9 mouse cellular contexts compared by ENCODE assay signal in genomic region chr6:127502530-127502929, GRCm38 (mm10). TPM values are rescaled to one million over a fixed set of nuclear protein-coding genes. Genes with fewer than 3 reads are reported as not detected.
DNase-seq lines count a peak whose midpoint lies in the region; ATAC-seq and TF ChIP-seq lines count a peak whose summit lies in the region.
"Had no signal": no experiment of that assay in that cellular context is flagged by ENCODE, and none has a peak within 500 bp of the region (broad histone marks: within the 10 kb centered on the region; RNA-seq: fewer than 3 reads in every experiment).

No protein-coding gene starts in this region.

- no peaks in the 10 kb centered on the region for H3K9me3 ChIP-seq in kidney, embryonic 15.5 days (replicated peaks)
- no peaks in the 10 kb centered on the region for H3K9me3 ChIP-seq in ES-Bruce4 (replicated peaks; ENCODE audit: control insufficient read depth, insufficient read depth, low read length, poor library complexity, severe bottlenecking)
- H3K9me3 ChIP-seq: megakaryocyte, embryonic 14.5 days had no signal

- no peaks in the 10 kb centered on the region for H3K36me3 ChIP-seq in kidney, adult 2 months (ENCODE audit: control insufficient read depth, insufficient read depth, low read length)
- no peaks in the 10 kb centered on the region for H3K36me3 ChIP-seq in kidney, embryonic 15.5 days
- H3K36me3 ChIP-seq in ES-Bruce4 (ENCODE audit: control insufficient read depth, insufficient read depth, low read length, poor library complexity, severe bottlenecking): no peaks in the 10 kb centered on the region

- TF ChIP-seq CTCF in kidney, adult 2 months (conservative IDR thresholded peaks at IDR 0.05; ENCODE audit: insufficient read depth, insufficient read length, low read depth, low read length): peak; percentile 70
- TF ChIP-seq CTCF in ES-Bruce4 (IDR thresholded peaks at IDR 0.05; ENCODE audit: low read depth, low read length): peak; percentile 20
- peak; percentile 63; the same call in 1 of the 2 replicates for TF ChIP-seq CTCF in embryonic fibroblast, embryonic 13.5 days (IDR thresholded peaks at IDR 0.05; ENCODE audit: borderline replicate concordance, insufficient read depth, low read length)

- TF ChIP-seq POLR2A in kidney, adult 2 months (IDR thresholded peaks at IDR 0.05; ENCODE audit: low read depth, low read length): no peak
- TF ChIP-seq POLR2A in ES-Bruce4 (IDR thresholded peaks at IDR 0.05; ENCODE audit: insufficient read depth, low read length): no peak
- no peak for TF ChIP-seq POLR2A in embryonic fibroblast, embryonic 13.5 days (IDR thresholded peaks at IDR 0.05; ENCODE audit: low read depth, low read length)

- H3K27me3 ChIP-seq in kidney, adult 2 months (replicated peaks; ENCODE audit: control insufficient read depth, insufficient read depth, low read length): no peaks in the 10 kb centered on the region
- no peaks in the 10 kb centered on the region for H3K27me3 ChIP-seq in kidney, embryonic 15.5 days
- H3K27me3 ChIP-seq in ES-Bruce4 (ENCODE audit: control insufficient read depth, insufficient read depth, low read length, poor library complexity, severe bottlenecking): no peaks in the 10 kb centered on the region

- no peak overlapping the region for H3K27ac ChIP-seq in kidney, adult 2 months (ENCODE audit: insufficient read depth, low read depth, low read length)
- H3K27ac ChIP-seq in kidney, embryonic 15.5 days: no peak overlapping the region
- H3K27ac ChIP-seq in ES-Bruce4 (ENCODE audit: insufficient read depth, low read length): no peak overlapping the region
- no peak overlapping the region for H3K27ac ChIP-seq in embryonic fibroblast, embryonic 13.5 days (ENCODE audit: insufficient read depth, low read length)

- no peak for TF ChIP-seq EP300 in ES-Bruce4 (IDR thresholded peaks at IDR 0.05; ENCODE audit: insufficient read depth, low read depth, low read length)

- peak; percentile 40 for DNase-seq in kidney, adult 2 months
- peak; percentile 79 for DNase-seq in adrenal gland, postnatal 14 days
- DNase-seq in kidney, postnatal 4 days: peak; percentile 73 to 79

- H3K4me2 ChIP-seq in kidney, embryonic 15.5 days: no peak overlapping the region

- no peak overlapping the region for H3K4me3 ChIP-seq in kidney, adult 2 months (ENCODE audit: insufficient read depth, low read depth, low read length)
- no peak overlapping the region for H3K4me3 ChIP-seq in kidney, embryonic 15.5 days (replicated peaks)
- no peak overlapping the region for H3K4me3 ChIP-seq in ES-Bruce4 (ENCODE audit: low read depth, low read length)
- H3K4me3 ChIP-seq in embryonic fibroblast, embryonic 13.5 days (ENCODE audit: insufficient read depth, low read length): no peak overlapping the region
- H3K4me3 ChIP-seq: megakaryocyte, embryonic 14.5 days had no signal

- no peaks in the 10 kb centered on the region for H3K4me1 ChIP-seq in kidney, adult 2 months (ENCODE audit: control insufficient read depth, insufficient read depth, low read length)
- H3K4me1 ChIP-seq in kidney, embryonic 15.5 days: no peaks in the 10 kb centered on the region
- no peaks in the 10 kb centered on the region for H3K4me1 ChIP-seq in ES-Bruce4 (ENCODE audit: control insufficient read depth, insufficient read depth, low read length)
- H3K4me1 ChIP-seq in embryonic fibroblast, embryonic 13.5 days (ENCODE audit: control insufficient read depth, insufficient read depth, low read length): no peaks in the 10 kb centered on the region

- H3K9ac ChIP-seq in kidney, embryonic 15.5 days: no peak overlapping the region
- H3K9ac ChIP-seq in ES-Bruce4 (ENCODE audit: low read depth, poor library complexity, severe bottlenecking): no peak overlapping the region

- ATAC-seq in kidney, embryonic 15.5 days (replicated peaks; ENCODE audit: low FRiP score): no peak
- peak; percentile 79 for ATAC-seq in megakaryocyte, adult 5-6 weeks (ENCODE audit: poor library complexity, severe bottlenecking)
- ATAC-seq in inflammation-experienced regulatory T-cells, adult 6 months: no peak

- 47% methylated on average over 3 of the region's 3 CpGs for WGBS in kidney, adult 2 months
- 49% methylated on average over 3 of the region's 3 CpGs for WGBS in kidney, embryonic 15.5 days

RNA-seq across cellular contexts. Expression of gene Parp11, which starts 55.9 kb away (rescaled TPM):
- 6.0 and 6.8 TPM in 2 replicates for polyA plus RNA-seq in kidney, adult 2 months (2012; rRNA removed)
- 23.9 and 28.4 TPM in 2 replicates for polyA plus RNA-seq in kidney, embryonic 15.5 days (2015; fragmentation: Nextera tagmentation; extraction: Ambion mirVana)
- polyA plus RNA-seq in ES-Bruce4 (2011; ENCODE audit: insufficient read depth, insufficient read length, low read depth, missing spikeins): 25.4 and 30.6 TPM in 2 replicates
- 20.2 and 23.1 TPM in 2 replicates for total RNA-seq in adrenal gland, postnatal 14 days (2021)
- 18.2 and 25.7 TPM in 2 replicates for polyA plus RNA-seq in embryonic fibroblast, embryonic 13.5 days (2011; ENCODE audit: insufficient read length, low read depth, missing spikeins)
- total RNA-seq in megakaryocyte, adult 5-6 weeks (2015): 11.0 and 11.7 TPM in 2 replicates
- 19.1 and 25.2 TPM in 2 replicates for total RNA-seq in megakaryocyte, adult 5-6 weeks (2017)
- polyA plus RNA-seq in inflammation-experienced regulatory T-cells, adult 6 months (2017; shearing (Covaris generic)): 10 to 100 TPM; 33.3 to 66.4 (median 57.1) TPM

RNA-seq across cellular contexts. Expression of gene Cracr2a, which starts 58.6 kb away (rescaled TPM):
- polyA plus RNA-seq in kidney, adult 2 months (2012; rRNA removed): 0.27 and 0.59 TPM in 2 replicates
- 1.8 and 1.9 TPM in 2 replicates for polyA plus RNA-seq in kidney, embryonic 15.5 days (2015; fragmentation: Nextera tagmentation; extraction: Ambion mirVana)
- polyA plus RNA-seq in ES-Bruce4 (2011; ENCODE audit: insufficient read depth, insufficient read length, low read depth, missing spikeins): 0.19 and 0.21 TPM in 2 replicates
- 1.0 and 3.6 TPM in 2 replicates for total RNA-seq in adrenal gland, postnatal 14 days (2021)
- polyA plus RNA-seq in embryonic fibroblast, embryonic 13.5 days (2011; ENCODE audit: insufficient read length, low read depth, missing spikeins): 0.72 and 1.1 TPM in 2 replicates
- total RNA-seq in megakaryocyte, adult 5-6 weeks (2015): 6.2 and 7.6 TPM in 2 replicates
- 8.0 and 12.6 TPM in 2 replicates for total RNA-seq in megakaryocyte, adult 5-6 weeks (2017)
- 10 to 100 TPM; 11.7 to 14.8 (median 12.9) TPM for polyA plus RNA-seq in inflammation-experienced regulatory T-cells, adult 6 months (2017; shearing (Covaris generic))

Comparison
In these comparisons a context has a peak if more than half of its experiments do, and no peak if none do; other contexts are left out.
1. CTCF ChIP-seq: peak in every context shown above with its lines; median percentile 70 in kidney, adult 2 months; 63 in embryonic fibroblast, embryonic 13.5 days; 20 in ES-Bruce4.